Mouse (Mus musculus) mouse trophoblast stem cell (cell line): ENCODE measurements around the gene Olfr45.
"Not testable (repeated sequence)": the region's sequence is repeated elsewhere in the genome, so short reads cannot be mapped to it uniquely, and the experiment has no call there.

Experiments
- in situ Hi-C, 2 experiments: fragments of 300-500 bp; cut with MseI, MboI; formaldehyde crosslinking; loops; 2 replicates in 1 of 2; 3 replicates in 1 of 2; pipeline ENCODE4 v1.15.1; 2025

Olfr45 gene

GRCm38 (mm10) chr7:140681651-140682050 lies at the start of gene Olfr45:
TSS of gene Olfr45 (plus strand) at chr7:140681951.
- in situ Hi-C loops: no loop called here

- in situ Hi-C loops: no loop called here
Observed at GRCm38 (mm10) chr7:140646152-140646551, 35.6 kb upstream of the Olfr45 start, which contains the start of gene Olfr53. TSS of gene Olfr53 (plus strand) at chr7:140646452.

- in situ Hi-C loops: loop anchor here in 1 of 2 experiments (5.0 kb wide), 1 partner anchor 33 kb away; no protein-coding TSS in a partner anchor
Observed at GRCm38 (mm10) chr7:140659630-140660029, 22.1 kb upstream of the Olfr45 start, which contains the start of gene Olfr539. TSS of gene Olfr539 (plus strand) at chr7:140659930.

GRCm38 (mm10) chr7:140670693-140671092 lies 11.1 kb upstream of the Olfr45 start:
- in situ Hi-C loops: not testable (repeated sequence)

- in situ Hi-C loops: no loop called here
Observed at GRCm38 (mm10) chr7:140675863-140676262, 5.9 kb upstream of the Olfr45 start.

- in situ Hi-C loops: not testable (repeated sequence)
Observed at GRCm38 (mm10) chr7:140679591-140679990, 2.2 kb upstream of the Olfr45 start.

- in situ Hi-C loops: no loop called here
Observed at GRCm38 (mm10) chr7:140696967-140697366, 15.2 kb downstream of the Olfr45 start, which contains the start of gene Olfr541. TSS of gene Olfr541 (plus strand) at chr7:140697267.

- in situ Hi-C loops: no loop called here
Observed at GRCm38 (mm10) chr7:140706348-140706747, 24.6 kb downstream of the Olfr45 start.

GRCm38 (mm10) chr7:140707536-140708284 lies 26.0 kb downstream of the Olfr45 start:
- in situ Hi-C loops: no loop called here

- in situ Hi-C loops: no loop called here
Observed at GRCm38 (mm10) chr7:140717155-140718055, 35.7 kb downstream of the Olfr45 start.

GRCm38 (mm10) chr7:140721095-140721494 lies 39.3 kb downstream of the Olfr45 start:
- in situ Hi-C loops: no loop called here

- in situ Hi-C loops: no loop called here
Observed at GRCm38 (mm10) chr7:140725558-140725957, 43.8 kb downstream of the Olfr45 start.

GRCm38 (mm10) chr7:140733162-140733561 lies 51.4 kb downstream of the Olfr45 start:
- in situ Hi-C loops: no loop called here
